Mouse (Mus musculus): ENCODE results near the gene Ctcf. TPM values are rescaled to one million over a fixed set of nuclear protein-coding genes. Genes with fewer than 3 reads are reported as not detected.

Gene Ctcf
- polyA plus RNA-seq (2021; fragmentation: Nextera tagmentation) = 23.1 TPM in 2 replicates
- long read RNA-seq, experiment 1, partial matches to known transcripts = 12 of 19 reads
- long read RNA-seq, experiment 1, other reads (novel, unspliced or antisense) = 7 of 19 reads
- long read RNA-seq, experiment 2, partial matches to known transcripts = 19 of 23 reads
- long read RNA-seq, experiment 2, other reads (novel, unspliced or antisense) = 4 of 23 reads

DNA sequence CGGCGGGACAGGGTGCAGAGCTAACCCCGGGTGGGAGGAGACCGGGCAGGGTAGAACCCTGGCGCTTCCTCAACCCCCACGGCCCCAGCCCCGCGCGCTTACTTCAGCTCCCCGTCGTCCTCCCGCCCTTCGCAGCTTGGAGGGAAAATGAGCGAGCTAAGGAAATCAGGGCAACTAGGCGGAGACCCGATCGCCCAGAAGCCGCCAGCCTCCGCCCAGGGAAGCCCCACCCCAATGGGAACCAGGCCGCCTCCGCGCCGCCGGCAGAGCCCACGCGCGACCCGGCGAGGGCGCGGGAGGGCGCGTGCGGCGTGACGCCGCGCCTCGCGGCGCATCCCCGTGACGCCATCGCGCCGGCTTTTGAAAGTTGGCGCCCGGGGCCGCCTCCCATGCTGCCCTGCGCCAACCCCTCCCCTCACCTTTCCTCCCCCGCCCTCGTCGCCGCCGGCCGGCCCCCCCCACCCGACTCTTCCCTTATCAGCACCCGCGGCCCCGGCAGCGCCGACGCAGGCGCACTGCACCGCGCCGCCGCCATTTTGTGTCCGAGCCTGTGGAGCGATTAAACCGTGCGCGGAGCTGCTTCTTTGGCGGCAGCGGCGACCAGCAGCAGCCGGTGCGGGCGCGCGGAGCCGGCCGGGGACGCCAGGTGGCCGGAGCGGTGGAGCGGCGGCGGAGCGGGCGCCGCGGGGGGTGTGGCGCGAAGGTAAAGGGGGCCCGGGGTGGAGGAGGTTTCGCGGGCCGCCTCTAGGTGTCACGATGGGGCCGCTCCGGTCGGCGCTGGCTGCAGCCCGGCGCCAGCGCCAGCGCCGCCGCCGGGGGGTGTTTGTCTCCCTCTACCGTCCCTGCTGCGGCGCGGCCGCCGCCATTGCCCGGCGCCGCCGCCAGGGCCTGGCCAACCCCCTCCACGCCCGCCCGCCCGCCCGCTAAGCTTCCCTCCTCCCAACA is at the start of gene Ctcf:
Gene Ctcf (plus strand): TSS at position 551 of the 945 bp plus-strand sequence.

DNA sequence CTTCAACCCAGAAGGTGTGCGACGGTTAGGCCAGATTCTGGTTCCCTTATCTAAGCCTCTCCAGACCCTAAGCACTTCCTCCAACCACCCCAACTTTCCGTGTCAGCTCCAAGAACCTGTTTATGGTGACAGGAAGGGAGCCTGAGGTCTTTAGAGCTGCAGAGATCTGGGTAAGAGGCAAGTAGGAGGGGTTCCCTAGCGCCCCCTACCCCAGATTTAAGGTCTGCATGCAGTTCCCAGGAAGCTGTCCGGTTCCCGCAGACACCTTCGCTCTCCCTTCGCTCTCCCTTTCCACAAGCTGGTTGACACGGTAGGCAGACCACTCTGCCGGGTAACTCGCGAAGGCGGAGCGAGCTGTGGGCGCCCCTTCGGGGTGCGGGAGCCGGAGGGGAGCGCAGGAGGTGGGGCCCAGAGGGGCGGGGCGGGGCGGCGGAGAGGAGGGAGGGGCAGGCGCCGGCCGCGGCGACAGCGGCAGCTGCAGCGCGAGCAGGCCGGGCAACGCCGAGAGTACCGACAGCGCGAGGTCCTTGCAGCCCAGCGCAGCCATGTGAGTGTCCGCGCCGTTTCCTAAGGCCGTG is 31.5 kb upstream of the Ctcf start, which contains the start of gene Ripor1:
Gene Ripor1 (plus strand): TSS at position 452 of the 578 bp plus-strand sequence.

DNA sequence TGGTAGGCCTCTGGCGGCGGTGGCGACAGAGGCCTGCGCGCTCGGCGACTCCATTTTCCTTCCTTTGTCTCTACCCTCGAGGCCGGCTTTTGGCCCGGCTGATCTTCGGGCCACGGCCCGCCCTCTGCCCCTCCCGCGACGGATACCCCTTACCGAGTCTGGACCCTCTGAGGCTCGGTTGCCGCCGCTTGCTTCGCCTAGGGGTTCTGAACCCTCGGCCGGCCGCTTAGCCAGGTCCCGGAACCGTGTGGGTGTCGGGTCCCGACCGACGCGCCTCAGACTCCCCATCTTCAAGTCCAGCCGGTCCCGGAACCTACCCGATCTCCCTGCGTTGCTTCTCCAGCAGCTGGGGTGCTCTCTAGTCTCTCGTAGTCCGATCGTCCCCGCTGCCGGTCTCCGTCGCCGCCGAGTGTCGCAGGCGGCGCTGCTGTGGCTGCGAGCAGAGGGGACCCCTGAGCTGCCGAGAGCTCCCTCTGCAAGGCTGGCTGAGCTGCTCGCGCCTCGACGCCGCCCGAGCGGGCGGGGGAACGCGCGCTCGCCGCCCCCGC is 669 bp downstream of the Ctcf start, which contains the start of gene Agrp:
Gene Agrp (minus strand): TSS at position 431 of the 548 bp plus-strand sequence.

DNA sequence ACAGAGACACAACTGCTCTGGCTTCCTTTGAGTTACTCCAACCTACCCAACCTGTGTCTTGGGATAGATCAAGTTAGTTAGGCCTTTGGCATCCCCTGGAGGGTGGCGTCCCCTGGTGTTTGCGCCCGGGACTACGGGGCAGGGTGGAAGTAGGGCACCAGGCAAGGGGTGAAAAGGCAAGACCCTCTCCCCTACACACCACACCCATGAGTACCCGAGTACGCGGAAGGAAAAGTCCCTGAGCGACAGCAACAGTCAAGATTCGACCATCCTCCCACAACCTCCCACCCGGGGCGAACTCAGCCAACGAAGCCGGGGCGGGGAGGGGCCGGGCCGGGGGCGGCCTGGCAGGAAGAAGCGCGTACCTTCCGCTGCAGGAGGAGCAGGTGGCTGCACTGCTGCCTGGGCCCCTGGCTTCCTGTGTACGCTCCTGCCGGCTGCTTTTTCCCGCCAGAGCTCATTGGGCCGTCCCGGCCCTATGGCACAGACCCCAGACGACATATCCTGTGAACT is 49.5 kb downstream of the Ctcf start, which contains the start of gene Carmil2:
Gene Carmil2 (plus strand): TSS at position 479 of the 513 bp plus-strand sequence.

DNA sequence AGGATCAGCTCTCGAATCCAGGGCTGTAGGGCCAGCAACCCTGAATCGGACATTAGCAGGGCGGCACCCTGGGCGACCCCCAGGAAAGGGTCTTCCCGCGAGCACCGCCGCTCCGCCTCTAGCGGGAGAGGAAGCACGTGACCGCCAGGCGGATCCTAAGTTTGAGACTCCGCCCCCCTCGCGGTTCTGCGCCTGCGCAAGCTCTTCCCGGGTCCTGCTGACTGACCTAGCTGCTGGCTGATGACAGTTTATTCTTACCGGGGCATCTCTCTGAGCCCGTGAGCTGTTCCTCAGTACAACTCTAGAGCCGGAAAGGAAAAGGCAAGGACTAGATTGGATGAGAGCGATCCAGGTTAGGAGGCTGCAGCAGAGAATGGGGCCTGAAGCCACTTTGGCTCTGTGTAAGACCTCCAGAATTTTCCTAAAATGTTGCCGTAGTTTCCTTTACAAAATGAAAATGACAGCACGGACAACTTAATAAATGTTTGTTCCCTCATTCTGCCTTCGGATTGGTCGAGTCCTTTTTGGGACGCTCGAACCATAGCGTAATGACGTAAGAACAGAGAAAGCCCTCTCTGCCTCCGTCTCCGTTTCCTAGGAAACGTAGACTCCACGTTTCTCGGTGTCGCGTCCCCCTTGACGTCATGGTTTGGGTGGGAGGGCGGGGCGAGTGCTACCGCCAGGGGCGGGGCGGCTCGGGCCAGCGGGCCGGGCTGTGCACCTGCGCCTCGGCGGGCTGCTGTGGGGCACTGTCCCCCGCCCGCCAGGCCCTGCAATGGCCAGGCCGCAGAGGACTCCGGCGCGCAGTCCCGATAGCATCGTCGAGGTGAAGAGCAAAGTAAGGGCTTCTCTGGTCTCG is 64.8 kb downstream of the Ctcf start, which contains the start of the genes Acd and Pard6a:
Gene Acd (minus strand): TSS at position 137 of the 859 bp plus-strand sequence.
Gene Pard6a (plus strand): TSS at position 183 of the 859 bp plus-strand sequence.

DNA sequence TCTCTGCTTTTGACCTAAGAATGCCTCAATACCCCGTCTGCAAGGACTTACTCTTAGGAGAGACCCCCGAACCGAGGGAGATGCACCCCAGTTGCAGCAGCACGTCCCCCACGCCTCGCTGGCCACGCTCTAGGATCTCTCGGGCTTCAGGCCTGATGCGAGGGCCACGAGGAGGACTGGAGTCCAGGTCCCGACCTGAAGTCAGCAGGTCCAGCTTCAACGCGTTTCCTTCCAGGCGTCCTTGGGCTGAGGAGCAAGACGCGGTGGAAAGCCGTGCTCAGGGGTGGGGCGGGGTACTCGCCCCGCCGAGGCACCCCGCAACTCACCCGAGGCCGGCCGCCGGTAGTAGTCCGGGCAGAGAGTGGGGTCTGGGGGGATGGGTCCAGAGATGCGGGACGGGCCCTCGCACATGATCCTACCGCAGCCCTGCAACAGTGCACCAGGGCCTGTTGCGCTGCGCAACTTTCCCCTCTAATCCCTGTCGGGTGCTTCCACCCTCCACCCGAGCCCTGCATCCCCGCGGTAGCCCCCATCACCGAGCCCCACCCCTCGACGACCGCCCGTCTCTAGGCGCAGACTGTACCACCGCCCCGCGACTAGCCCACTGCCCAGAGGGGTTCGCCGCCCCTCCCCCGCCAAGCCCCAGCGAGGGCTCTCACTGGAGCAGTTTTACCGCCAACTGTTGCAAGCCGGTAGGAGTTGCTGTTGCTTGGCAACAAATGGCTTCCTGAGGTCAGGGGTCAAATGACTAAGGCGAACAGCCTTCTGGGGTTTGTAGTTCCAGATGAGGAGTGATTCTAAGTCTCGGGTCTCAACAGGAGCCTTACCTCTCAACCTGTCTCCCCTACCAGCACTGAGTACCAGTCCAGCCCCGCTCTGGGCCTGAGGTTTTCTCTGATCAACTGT is 71.4 kb downstream of the Ctcf start, which contains the start of the genes 4933405L10Rik and Enkd1:
Gene 4933405L10Rik (plus strand): TSS at position 158 of the 906 bp plus-strand sequence.
Gene Enkd1 (minus strand): TSS at position 713 of the 906 bp plus-strand sequence.

Other genes starting within 250 kb of the Ctcf start
- not detected in 2 replicates for gene Kctd19, start 223.1 kb upstream of the Ctcf start, polyA plus RNA-seq (2021; fragmentation: Nextera tagmentation)
- gene Lrrc36, start 223.0 kb upstream of the Ctcf start, polyA plus RNA-seq (2021; fragmentation: Nextera tagmentation) = 0.18 TPM in 1 of 2 replicates, not detected in the other
- gene Tppp3, start 165.0 kb upstream of the Ctcf start, polyA plus RNA-seq (2021; fragmentation: Nextera tagmentation) = 48.4 and 62.7 TPM in 2 replicates
- 21.7 and 24.6 TPM in 2 replicates for gene Zdhhc1, start 139.7 kb upstream of the Ctcf start, polyA plus RNA-seq (2021; fragmentation: Nextera tagmentation)
- gene Hsd11b2, start 117.8 kb upstream of the Ctcf start, polyA plus RNA-seq (2021; fragmentation: Nextera tagmentation) = not detected in 2 replicates
- gene Atp6v0d1, start 70.5 kb upstream of the Ctcf start, polyA plus RNA-seq (2021; fragmentation: Nextera tagmentation) = 129 and 234 TPM in 2 replicates
- gene Ripor1, start 31.3 kb upstream of the Ctcf start, polyA plus RNA-seq (2021; fragmentation: Nextera tagmentation) = 28.9 and 32.8 TPM in 2 replicates
- 0.31 and 0.59 TPM in 2 replicates for gene Agrp, start 825 bp downstream of the Ctcf start, polyA plus RNA-seq (2021; fragmentation: Nextera tagmentation)
- gene Carmil2, start 49.7 kb downstream of the Ctcf start, polyA plus RNA-seq (2021; fragmentation: Nextera tagmentation) = 8.0 and 53.9 TPM in 2 replicates
- 40.9 and 44.4 TPM in 2 replicates for gene Acd, start 64.5 kb downstream of the Ctcf start, polyA plus RNA-seq (2021; fragmentation: Nextera tagmentation)
- 77.9 and 82.1 TPM in 2 replicates for gene Pard6a, start 64.6 kb downstream of the Ctcf start, polyA plus RNA-seq (2021; fragmentation: Nextera tagmentation)
- 0.25 and 0.41 TPM in 2 replicates for gene 4933405L10Rik, start 71.1 kb downstream of the Ctcf start, polyA plus RNA-seq (2021; fragmentation: Nextera tagmentation)
- gene Enkd1, start 71.6 kb downstream of the Ctcf start, polyA plus RNA-seq (2021; fragmentation: Nextera tagmentation) = 5.8 and 6.8 TPM in 2 replicates
- gene Gfod2, start 122.1 kb downstream of the Ctcf start, polyA plus RNA-seq (2021; fragmentation: Nextera tagmentation) = 16.4 and 20.1 TPM in 2 replicates
- 2.8 and 3.3 TPM in 2 replicates for gene Ranbp10, start 190.8 kb downstream of the Ctcf start, polyA plus RNA-seq (2021; fragmentation: Nextera tagmentation)
- gene Tsnaxip1, start 191.2 kb downstream of the Ctcf start, polyA plus RNA-seq (2021; fragmentation: Nextera tagmentation) = 0.19 and 0.27 TPM in 2 replicates
- 13.4 and 14.0 TPM in 2 replicates for gene Cenpt, start 216.7 kb downstream of the Ctcf start, polyA plus RNA-seq (2021; fragmentation: Nextera tagmentation)
- gene Thap11, start 218.6 kb downstream of the Ctcf start, polyA plus RNA-seq (2021; fragmentation: Nextera tagmentation) = 44.9 and 47.4 TPM in 2 replicates
- 139 and 147 TPM in 2 replicates for gene Nutf2, start 224.0 kb downstream of the Ctcf start, polyA plus RNA-seq (2021; fragmentation: Nextera tagmentation)
- 17.4 and 18.3 TPM in 2 replicates for gene Edc4, start 244.3 kb downstream of the Ctcf start, polyA plus RNA-seq (2021; fragmentation: Nextera tagmentation)

Data from left cerebral cortex, adult 6 months (tissue).